Mouse (Mus musculus) cerebellum, postnatal 14 days (tissue): ENCODE measurements around the gene Fam129b.
"Not testable (repeated sequence)": the region's sequence is repeated elsewhere in the genome, so short reads cannot be mapped to it uniquely, and the experiment has no call there.

ENCODE experiments used
- DNase-seq, 2 experiments: peaks; one replicate each; pipeline ENCODE4 v3.0.0; 2021; ENCODE audit warnings: mixed read lengths in 2 of 2

Gene Fam129b

GRCm38 (mm10) chr2:32875675-32876489 lies at the start of gene Fam129b:
TSS of gene Fam129b (plus strand) at chr2:32876114.
- DNase-seq = peak; percentile 90 to 91

- DNase-seq = no peak
These were observed 46.8 kb upstream of the Fam129b start for GRCm38 (mm10) chr2:32828979-32829676.

- DNase-seq = no peak
These were observed 41.4 kb upstream of the Fam129b start for GRCm38 (mm10) chr2:32834496-32834895.

- DNase-seq = no peak
These were observed 40.3 kb upstream of the Fam129b start for GRCm38 (mm10) chr2:32835588-32835987.

- no peak for DNase-seq
These were observed 37.6 kb upstream of the Fam129b start for GRCm38 (mm10) chr2:32838147-32838884.

- DNase-seq = no peak
These were observed 36.7 kb upstream of the Fam129b start for GRCm38 (mm10) chr2:32839261-32839660.

GRCm38 (mm10) chr2:32841099-32841498 lies 34.8 kb upstream of the Fam129b start:
- no peak for DNase-seq

- peak in 1 of 2 experiments; percentile 62 for DNase-seq
These were observed 33.4 kb upstream of the Fam129b start for GRCm38 (mm10) chr2:32842558-32842957.

- DNase-seq = no peak
These were observed 30.3 kb upstream of the Fam129b start for GRCm38 (mm10) chr2:32845572-32846100.

GRCm38 (mm10) chr2:32846101-32846804 lies 29.7 kb upstream of the Fam129b start:
- peak; percentile 85 for DNase-seq

- peak; percentile 96 to 97 for DNase-seq
These were observed 29.0 kb upstream of the Fam129b start, which contains the start of gene Stxbp1 for GRCm38 (mm10) chr2:32846805-32847467. TSS of gene Stxbp1 (minus strand) at chr2:32847245.

- DNase-seq = no peak
These were observed 28.5 kb upstream of the Fam129b start for GRCm38 (mm10) chr2:32847468-32847821.

- peak; percentile 83 to 86 for DNase-seq
These were observed 23.8 kb upstream of the Fam129b start for GRCm38 (mm10) chr2:32852156-32852555.

- DNase-seq = not testable (repeated sequence)
These were observed 22.2 kb upstream of the Fam129b start for GRCm38 (mm10) chr2:32853716-32854115.

- DNase-seq = peak; percentile 97 to 99
These were observed 21.7 kb upstream of the Fam129b start for GRCm38 (mm10) chr2:32854206-32854605.

- no peak for DNase-seq
These were observed 20.7 kb upstream of the Fam129b start for GRCm38 (mm10) chr2:32855046-32855785.

GRCm38 (mm10) chr2:32855790-32856465 lies 20.0 kb upstream of the Fam129b start:
- no peak for DNase-seq

- peak; percentile 83 to 84 for DNase-seq
These were observed 18.3 kb upstream of the Fam129b start for GRCm38 (mm10) chr2:32857584-32857983.

GRCm38 (mm10) chr2:32859010-32859621 lies 16.8 kb upstream of the Fam129b start:
- peak; percentile 85 to 91 for DNase-seq

GRCm38 (mm10) chr2:32859622-32860012 lies 16.3 kb upstream of the Fam129b start:
- DNase-seq = no peak
